Comparison of ENCODE assay signal across 7 mouse cellular contexts in genomic region chr2:26910124-26910993, GRCm38 (mm10). TPM values are rescaled to one million over a fixed set of nuclear protein-coding genes. Genes with fewer than 3 reads are reported as not detected.
DNase-seq lines count a peak whose midpoint lies in the region; ATAC-seq lines count a peak whose summit lies in the region.

Gene Med22, minus strand, starts transcription at chr2:26910677.
Gene Rpl7a, plus strand, starts transcription at chr2:26910764.

- DNase-seq in adrenal gland, adult 2 months: peak; percentile 100
- peak; percentile 100 for DNase-seq in embryo, embryonic 11.5 days (ENCODE audit: low read depth, low spot score)
- DNase-seq in gastrocnemius, postnatal 4 days (ENCODE audit: low spot score in 2 of 2): peak; percentile 100
- DNase-seq in left cerebral cortex, postnatal 36 days (ENCODE audit: low spot score in 2 of 2): peak; percentile 100
- peak; percentile 100 for DNase-seq in midbrain, embryonic 11.5 days (ENCODE audit: low spot score, missing footprints)
- peak; percentile 100 for DNase-seq in skeletal muscle tissue, adult 2 months (ENCODE audit: low read depth, low spot score)

- peaks cover 28% of the 10 kb centered on the region for H3K4me1 ChIP-seq in intestine, embryonic 16.5 days (ENCODE audit: control insufficient read depth, insufficient read depth, low read length)
- H3K4me1 ChIP-seq in midbrain, embryonic 11.5 days (ENCODE audit: control insufficient read depth, insufficient read depth, low read length): peaks cover 22% of the 10 kb centered on the region

- under 1% methylated on average over 74 of the region's 74 CpGs for WGBS in intestine, embryonic 16.5 days
- under 1% methylated on average over 55 of the region's 74 CpGs for WGBS in midbrain, embryonic 11.5 days

- peak within 1 kb of the TSS; percentile 84 for H3K27ac ChIP-seq in intestine, embryonic 16.5 days (ENCODE audit: low read length)
- peak within 1 kb of the TSS; percentile 62 for H3K27ac ChIP-seq in midbrain, embryonic 11.5 days (ENCODE audit: low read depth, low read length)

- H3K9ac ChIP-seq in intestine, embryonic 16.5 days (ENCODE audit: low read depth, low read length): peak within 1 kb of the TSS; percentile 80
- peak within 1 kb of the TSS; percentile 89 for H3K9ac ChIP-seq in midbrain, embryonic 11.5 days (ENCODE audit: low read length)

- H3K4me3 ChIP-seq in intestine, embryonic 16.5 days (ENCODE audit: low read length): peak within 1 kb of the TSS; percentile 91
- H3K4me3 ChIP-seq in midbrain, embryonic 11.5 days (ENCODE audit: low read depth, low read length): peak within 1 kb of the TSS; percentile 76

- peaks cover 35% of the 10 kb centered on the region for H3K36me3 ChIP-seq in intestine, embryonic 16.5 days (ENCODE audit: control insufficient read depth, insufficient read depth, low read length)
- H3K36me3 ChIP-seq in midbrain, embryonic 11.5 days (ENCODE audit: control insufficient read depth, insufficient read depth, low read length): peaks cover 31% of the 10 kb centered on the region

- intact Hi-C loops in left cerebral cortex, postnatal 36 days (cut with DNase I): loop anchor here (10.0 kb wide), 1 partner anchor 466 kb away; the partner anchor contains the start of gene Sec16a

- no peaks in the 10 kb centered on the region for H3K27me3 ChIP-seq in intestine, embryonic 16.5 days (replicated peaks; ENCODE audit: control insufficient read depth, insufficient read depth, low read length)
- H3K27me3 ChIP-seq in midbrain, embryonic 11.5 days (ENCODE audit: control insufficient read depth, insufficient read depth, low read length): no peaks in the 10 kb centered on the region

- H3K9me3 ChIP-seq in intestine, embryonic 16.5 days (ENCODE audit: control insufficient read depth, low read length): no peaks in the 10 kb centered on the region
- no peaks in the 10 kb centered on the region for H3K9me3 ChIP-seq in midbrain, embryonic 11.5 days (ENCODE audit: control insufficient read depth, low read length)

- peak; percentile 94 for ATAC-seq in intestine, embryonic 16.5 days
- peak; percentile 90 for ATAC-seq in midbrain, embryonic 11.5 days (ENCODE audit: low FRiP score)

- H3K4me2 ChIP-seq in intestine, embryonic 16.5 days (ENCODE audit: low read depth, low read length): peak within 1 kb of the TSS; percentile 77
- peak within 1 kb of the TSS; percentile 99 for H3K4me2 ChIP-seq in midbrain, embryonic 11.5 days

RNA-seq across cellular contexts. Expression of gene Med22, which starts in this region (rescaled TPM):
- total RNA-seq in adrenal gland, adult 2 months (2021): 10 to 100 TPM; 48.3 to 56.8 TPM
- 45.0 and 45.5 TPM in 2 replicates for polyA plus RNA-seq in adrenal gland, adult 2 months (2012; rRNA removed)
- 10 to 100 TPM; 30.6 to 34.7 TPM for total RNA-seq in gastrocnemius, postnatal 4 days (2021)
- 36.1 and 39.4 TPM in 2 replicates for polyA plus RNA-seq in intestine, embryonic 16.5 days (2015; fragmentation: Nextera tagmentation; extraction: Ambion mirVana)
- 10 to 100 TPM; 45.7 to 46.8 TPM for total RNA-seq in left cerebral cortex, postnatal 36 days (2021)
- polyA plus RNA-seq in midbrain, embryonic 11.5 days (2014; fragmentation: Nextera tagmentation; extraction: Ambion mirVana): 96.5 and 99.5 TPM in 2 replicates

RNA-seq across cellular contexts. Expression of gene Rpl7a, which starts in this region (rescaled TPM):
- 100 to 1,000 TPM; 543 to 545 TPM for total RNA-seq in adrenal gland, adult 2 months (2021)
- 233 and 258 TPM in 2 replicates for polyA plus RNA-seq in adrenal gland, adult 2 months (2012; rRNA removed)
- 100 to 1,000 TPM; 463 to 500 TPM for total RNA-seq in gastrocnemius, postnatal 4 days (2021)
- 575 and 620 TPM in 2 replicates for polyA plus RNA-seq in intestine, embryonic 16.5 days (2015; fragmentation: Nextera tagmentation; extraction: Ambion mirVana)
- 100 to 1,000 TPM; 223 to 256 TPM for total RNA-seq in left cerebral cortex, postnatal 36 days (2021)
- polyA plus RNA-seq in midbrain, embryonic 11.5 days (2014; fragmentation: Nextera tagmentation; extraction: Ambion mirVana): 631 and 654 TPM in 2 replicates

Comparison
In these comparisons a context has a peak if more than half of its experiments do, and no peak if none do; other contexts are left out.
1. Peak in every context shown above with its lines: DNase-seq, ATAC-seq, H3K4me3 ChIP-seq and H3K27ac ChIP-seq.